Mouse (Mus musculus): ENCODE results near the gene Vars2. TPM values are rescaled to one million over a fixed set of nuclear protein-coding genes. Genes with fewer than 3 reads are reported as not detected.

Vars2 gene
- polyA plus RNA-seq (2012; rRNA removed), result 31.5 and 40.9 TPM in 2 replicates

DNA sequence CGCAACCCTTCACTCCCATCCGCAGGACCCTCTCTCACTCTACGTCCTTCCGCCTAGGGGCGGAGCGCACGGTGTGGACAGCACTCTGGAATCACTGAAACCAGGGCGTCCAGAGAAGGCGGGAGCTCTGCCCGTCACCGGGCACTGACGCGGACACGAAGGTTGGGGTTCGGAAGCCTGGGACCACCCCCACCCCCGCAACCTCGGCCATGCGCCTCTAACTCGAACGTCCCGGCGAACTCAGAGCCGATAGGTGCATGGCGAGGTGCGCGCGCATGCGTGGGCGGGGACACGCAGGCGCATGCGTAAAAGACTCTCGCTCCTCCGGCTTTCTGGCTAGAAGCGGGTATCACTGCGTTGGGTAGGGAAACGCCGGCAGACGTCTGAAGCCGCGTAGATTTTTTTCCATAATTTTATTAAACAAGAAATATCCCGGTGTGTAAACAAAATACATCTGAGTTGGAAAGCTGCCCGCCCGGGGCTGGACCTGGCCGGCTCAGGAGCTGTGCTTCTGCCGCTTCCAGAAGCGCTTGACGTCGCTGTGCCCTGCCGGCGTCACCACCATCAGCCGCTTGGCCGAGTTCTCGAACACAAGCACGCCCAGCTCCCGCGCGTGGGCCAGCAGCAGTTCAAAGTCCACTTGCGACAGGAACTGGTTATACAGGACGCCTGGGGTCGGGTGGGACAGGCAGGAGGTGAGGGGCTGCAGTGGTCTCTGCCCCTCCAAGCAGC is at the start of gene Vars2:
TSS of gene Vars2 (minus strand) at position 259 of the 732 bp plus-strand sequence.

DNA sequence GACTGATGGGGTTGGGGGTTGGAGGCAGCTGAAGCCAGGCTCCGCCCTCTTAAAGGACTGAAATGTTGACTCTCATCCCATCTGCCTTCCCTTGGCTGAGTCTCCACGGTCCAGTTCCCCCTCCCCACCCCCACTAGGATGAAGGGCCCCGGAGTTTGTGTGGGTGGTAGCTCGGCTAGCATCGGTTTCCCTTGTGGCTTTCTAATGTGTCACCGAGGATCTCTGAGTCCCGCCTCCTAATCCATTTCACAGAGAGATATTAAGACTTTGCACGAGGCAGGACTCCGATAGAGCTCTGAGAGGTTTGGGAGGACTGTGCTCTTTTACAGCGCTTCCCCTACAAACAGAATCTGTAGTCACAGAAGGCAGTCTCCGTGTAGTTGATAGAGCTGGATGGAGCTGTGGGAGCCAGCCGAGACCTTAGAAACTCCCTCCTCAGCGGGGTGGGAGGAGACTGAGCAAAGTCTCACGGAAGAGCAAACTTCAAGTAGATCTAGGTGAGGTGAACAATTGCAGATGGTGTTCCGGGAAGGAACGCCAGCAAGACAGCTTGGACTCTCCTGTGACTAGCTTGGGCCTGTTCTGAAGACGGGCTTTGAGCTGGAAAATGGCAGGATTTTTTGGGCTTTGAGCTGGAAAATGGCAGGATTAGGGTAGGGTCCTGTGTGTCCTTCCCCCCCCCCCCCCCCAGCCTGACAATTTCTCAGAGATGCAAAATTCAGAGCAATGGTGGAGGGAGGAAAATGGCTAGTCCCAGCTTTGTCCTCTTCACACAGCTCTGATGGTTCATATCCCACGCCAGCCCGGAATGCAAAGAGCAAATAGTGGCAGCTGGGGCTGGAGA is 37.5 kb upstream of the Vars2 start, which contains the start of gene Ddr1:
TSS of gene Ddr1 (minus strand) at position 1 of the 844 bp plus-strand sequence.

DNA sequence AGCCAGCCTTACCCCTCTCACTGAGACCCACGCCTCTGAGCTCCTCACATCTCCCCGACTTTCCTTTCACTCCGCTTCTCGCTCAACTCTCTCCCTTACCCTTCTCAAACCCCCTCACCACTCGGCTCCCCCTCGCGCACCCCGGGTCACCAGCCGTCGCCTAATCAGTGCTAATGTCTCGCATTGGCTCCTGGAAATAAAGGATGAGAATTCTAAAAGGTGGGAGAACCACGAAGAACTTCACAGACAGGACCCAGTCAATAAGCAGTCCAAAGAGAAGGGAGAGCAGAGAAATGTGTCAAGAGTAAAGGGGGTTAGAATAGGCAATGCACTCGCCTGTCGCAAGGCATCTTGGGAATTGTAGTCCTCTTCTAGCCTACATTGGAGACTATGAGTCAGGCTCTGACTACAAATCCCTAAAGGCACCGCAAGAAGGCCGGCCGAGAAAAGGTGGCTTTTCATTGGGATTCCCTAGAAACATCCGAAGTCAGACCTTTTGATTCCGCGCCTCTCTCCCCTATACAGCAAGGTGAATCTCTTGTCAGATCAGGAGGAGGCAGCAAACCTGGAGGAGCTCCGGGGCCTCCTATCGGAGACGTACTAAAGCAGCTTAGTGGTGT is 6.1 kb upstream of the Vars2 start, which contains the start of gene Gtf2h4:
TSS of gene Gtf2h4 (minus strand) at position 324 of the 620 bp plus-strand sequence.

DNA sequence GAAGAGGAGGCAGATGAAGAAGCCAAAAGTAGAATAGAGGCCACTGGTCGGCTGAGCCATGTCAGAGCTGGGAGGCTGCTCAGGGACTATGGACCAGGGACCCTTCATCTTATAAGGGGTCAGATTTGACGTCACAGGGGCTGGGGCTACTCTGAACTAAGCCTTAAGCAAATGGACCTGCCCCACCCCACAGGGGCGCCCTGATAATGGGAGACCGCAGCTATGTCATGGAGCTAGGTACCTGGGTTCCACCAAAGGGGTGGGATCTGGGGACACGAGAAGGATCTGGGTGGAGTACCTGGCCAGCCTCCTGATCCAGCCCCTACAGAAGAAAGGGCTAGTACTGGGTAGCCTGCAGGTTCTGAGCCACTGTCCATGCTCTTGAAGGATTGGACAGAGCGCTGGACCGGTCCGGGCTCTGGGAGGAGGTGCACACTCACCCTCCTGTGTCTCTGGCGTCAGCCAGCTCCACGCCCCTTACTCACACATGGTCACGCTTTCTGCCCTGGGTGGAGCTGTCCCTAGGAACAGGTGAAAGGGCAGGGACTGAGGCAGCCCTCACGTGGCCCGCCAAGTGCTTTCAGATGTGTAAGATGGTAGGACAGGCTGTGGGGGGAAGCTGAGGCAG is 23.7 kb downstream of the Vars2 start, which contains the start of gene Mucl3:
TSS of gene Mucl3 (minus strand) at position 87 of the 628 bp plus-strand sequence.

DNA sequence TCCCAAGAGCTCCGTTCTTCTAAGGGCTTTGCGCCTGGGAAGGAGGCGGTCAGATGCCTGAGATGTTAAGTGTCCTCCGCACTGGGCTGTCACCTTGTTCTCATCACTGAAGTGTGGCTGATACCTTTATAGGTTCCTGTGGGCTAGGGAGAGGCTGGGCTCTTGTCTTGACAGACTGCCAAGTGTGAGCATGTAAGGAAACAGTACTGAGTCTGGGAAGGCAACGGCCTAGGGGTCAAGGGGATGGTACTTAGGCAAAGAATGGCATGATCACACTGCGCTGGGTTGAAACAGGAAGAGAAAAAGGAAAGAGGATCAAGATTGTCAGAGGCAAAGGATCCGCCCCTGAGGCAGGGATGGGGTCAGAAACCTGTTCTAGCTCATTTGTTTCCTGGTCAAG is 40.9 kb downstream of the Vars2 start, which contains the start of gene Gm9573:
TSS of gene Gm9573 (minus strand) at position 101 of the 400 bp plus-strand sequence.

Other genes starting within 250 kb of the Vars2 start
- 1.5 and 2.1 TPM in 2 replicates for gene H2-Q6, start 242.7 kb downstream of the Vars2 start, polyA plus RNA-seq (2012; rRNA removed)
- gene H2-Q7, start 228.4 kb downstream of the Vars2 start, polyA plus RNA-seq (2012; rRNA removed), result 15.0 and 17.0 TPM in 2 replicates
- 2.2 and 4.0 TPM in 2 replicates for gene H2-Q10, start 197.5 kb downstream of the Vars2 start, polyA plus RNA-seq (2012; rRNA removed)
- 0.24 and 0.57 TPM in 2 replicates for gene Pou5f1, start 161.6 kb downstream of the Vars2 start, polyA plus RNA-seq (2012; rRNA removed)
- gene Tcf19, start 150.8 kb downstream of the Vars2 start, polyA plus RNA-seq (2012; rRNA removed), result 31.4 and 45.2 TPM in 2 replicates
- gene Cchcr1, start 150.5 kb downstream of the Vars2 start, polyA plus RNA-seq (2012; rRNA removed), result 36.9 and 61.2 TPM in 2 replicates
- gene Psors1c2, start 134.4 kb downstream of the Vars2 start, polyA plus RNA-seq (2012; rRNA removed), result 1.4 and 1.9 TPM in 2 replicates
- 0.04 TPM in 2 replicates for gene Cdsn, start 115.5 kb downstream of the Vars2 start, polyA plus RNA-seq (2012; rRNA removed)
- not detected in 2 replicates for gene 2300002M23Rik, start 100.1 kb downstream of the Vars2 start, polyA plus RNA-seq (2012; rRNA removed)
- gene Sfta2, start 66.0 kb downstream of the Vars2 start, polyA plus RNA-seq (2012; rRNA removed), result not detected in 2 replicates
- not detected in 2 replicates for gene Gm9573, start 41.0 kb downstream of the Vars2 start, polyA plus RNA-seq (2012; rRNA removed)
- gene Mucl3, start 23.9 kb downstream of the Vars2 start, polyA plus RNA-seq (2012; rRNA removed), result 0.08 and 0.16 TPM in 2 replicates
- 40.9 and 46.6 TPM in 2 replicates for gene Gtf2h4, start 6.1 kb upstream of the Vars2 start, polyA plus RNA-seq (2012; rRNA removed)
- 85.4 and 116 TPM in 2 replicates for gene Ddr1, start 37.0 kb upstream of the Vars2 start, polyA plus RNA-seq (2012; rRNA removed)
- gene Ier3, start 154.1 kb upstream of the Vars2 start, polyA plus RNA-seq (2012; rRNA removed), result 2.3 and 3.8 TPM in 2 replicates
- gene Flot1, start 155.6 kb upstream of the Vars2 start, polyA plus RNA-seq (2012; rRNA removed), result 53.2 and 54.8 TPM in 2 replicates
- gene Tubb5, start 170.7 kb upstream of the Vars2 start, polyA plus RNA-seq (2012; rRNA removed), result 1,643 and 2,189 TPM in 2 replicates
- gene Mdc1, start 173.9 kb upstream of the Vars2 start, polyA plus RNA-seq (2012; rRNA removed), result 37.8 and 41.2 TPM in 2 replicates
- gene Nrm, start 193.7 kb upstream of the Vars2 start, polyA plus RNA-seq (2012; rRNA removed), result 61.1 and 62.0 TPM in 2 replicates
- gene Ppp1r18, start 198.0 kb upstream of the Vars2 start, polyA plus RNA-seq (2012; rRNA removed), result 47.5 and 56.9 TPM in 2 replicates
- 72.6 and 76.7 TPM in 2 replicates for gene Dhx16, start 212.2 kb upstream of the Vars2 start, polyA plus RNA-seq (2012; rRNA removed)
- gene 2310061I04Rik, start 229.8 kb upstream of the Vars2 start, polyA plus RNA-seq (2012; rRNA removed), result 40.5 and 45.6 TPM in 2 replicates
- gene Atat1, start 242.5 kb upstream of the Vars2 start, polyA plus RNA-seq (2012; rRNA removed), result 136 and 230 TPM in 2 replicates
- gene Mrps18b, start 248.8 kb upstream of the Vars2 start, polyA plus RNA-seq (2012; rRNA removed), result 46.6 and 55.3 TPM in 2 replicates
- gene Ppp1r10, start 248.8 kb upstream of the Vars2 start, polyA plus RNA-seq (2012; rRNA removed), result 46.3 and 48.5 TPM in 2 replicates